Mouse (Mus musculus) CH12.LX (cell line): ENCODE results near the gene Arhgef10l. TPM values are rescaled to one million over a fixed set of nuclear protein-coding genes. Genes with fewer than 3 reads are reported as not detected.

ENCODE experiments used
- DNase-seq: peaks from one replicate; pipeline ENCODE4 v3.0.0-alpha.2; 2013; ENCODE audit errors: extremely low read depth
- H3K27ac ChIP-seq: 2 replicates; pipeline ENCODE4 v1.5.1; 2012; ENCODE audit warnings: low read depth, mild to moderate bottlenecking, control low read depth, moderate library complexity; ENCODE audit not compliant: insufficient read depth
- H3K27me3 ChIP-seq: replicated peaks from 2 replicates; pipeline ENCODE3; 2012; ENCODE audit warnings: inconsistent platforms
- H3K36me3 ChIP-seq, 2 experiments: replicated peaks in 1 of 2; 2 replicates each; pipeline versions ENCODE3 to v1.6.1; 2012; ENCODE audit warnings: inconsistent platforms in 1 of 2, low read length in 1 of 2, mild to moderate bottlenecking in 1 of 2, mixed read lengths in 1 of 2, moderate library complexity in 1 of 2; ENCODE audit not compliant: control insufficient read depth in 1 of 2, insufficient read depth in 1 of 2
- H3K4me1 ChIP-seq, 2 experiments: 2 replicates each; pipeline ENCODE4 v1.6.1; 2012; ENCODE audit warnings: inconsistent platforms in 1 of 2, moderate library complexity in 1 of 2; ENCODE audit not compliant: insufficient read depth in 2 of 2, control insufficient read depth in 1 of 2
- H3K4me2 ChIP-seq: 2 replicates; pipeline ENCODE4 v1.6.1; 2012; ENCODE audit warnings: low read depth, mild to moderate bottlenecking, control low read depth; ENCODE audit not compliant: poor library complexity, insufficient read depth, severe bottlenecking
- H3K4me3 ChIP-seq, 3 experiments: fragments of 150-350 bp in 1 of 3; sonication (generic) in 1 of 3; replicated peaks in 1 of 3; 2 replicates each; pipeline versions ENCODE3 to v1.5.1; 2011 to 2012; ENCODE audit warnings: low read depth in 2 of 3, low read length in 2 of 3, mild to moderate bottlenecking in 2 of 3, moderate library complexity in 2 of 3, control low read depth in 1 of 3, improper control_type of control experiment in 1 of 3, inconsistent platforms in 1 of 3, mixed read lengths in 1 of 3; ENCODE audit not compliant: poor library complexity in 1 of 3
- H3K79me2 ChIP-seq: replicated peaks from 2 replicates; pipeline ENCODE4 v1.6.1; 2012; ENCODE audit warnings: mild to moderate bottlenecking, moderate library complexity; ENCODE audit not compliant: control insufficient read depth, poor library complexity, insufficient read depth, severe bottlenecking; ENCODE audit errors: extremely low read depth
- H3K9ac ChIP-seq: 2 replicates; pipeline ENCODE4 v1.6.1; 2012; ENCODE audit warnings: low read depth, mild to moderate bottlenecking, control low read depth, moderate library complexity; ENCODE audit not compliant: insufficient read depth
- H3K9me3 ChIP-seq: replicated peaks from 2 replicates; pipeline ENCODE3; 2012; ENCODE audit warnings: low read length, inconsistent platforms, mixed read lengths
- BHLHE40 ChIP-seq: IDR thresholded peaks from 2 replicates; pipeline ENCODE4 v1.6.1; 2011; ENCODE audit warnings: mild to moderate bottlenecking, low read depth, low read length, improper control_type of control experiment
- CHD1 ChIP-seq: IDR thresholded peaks from 2 replicates; pipeline ENCODE4 v1.6.1; 2012; ENCODE audit warnings: low read depth, low read length, improper control_type of control experiment, inconsistent platforms
- CTCF ChIP-seq, 2 experiments: IDR thresholded peaks in 1 of 2; conservative IDR thresholded peaks in 1 of 2; 2 replicates each; pipeline ENCODE4 v1.5.1; 2011 to 2012; ENCODE audit warnings: low read depth in 2 of 2, low read length in 2 of 2, improper control_type of control experiment in 1 of 2, inconsistent platforms in 1 of 2, mild to moderate bottlenecking in 1 of 2, moderate library complexity in 1 of 2
- E2F4 ChIP-seq: IDR thresholded peaks from 2 replicates; pipeline ENCODE4 v1.6.1; 2011; ENCODE audit warnings: low read depth, low read length, improper control_type of control experiment; ENCODE audit not compliant: insufficient replicate concordance
- ELF1 ChIP-seq: IDR thresholded peaks from 2 replicates; pipeline ENCODE4 v1.6.1; 2014; ENCODE audit warnings: low read depth, mild to moderate bottlenecking, inconsistent platforms, low read length, improper control_type of control experiment
- EP300 ChIP-seq: IDR thresholded peaks from 2 replicates; pipeline ENCODE4 v1.6.1; 2011; ENCODE audit warnings: low read length, improper control_type of control experiment
- ETS1 ChIP-seq: conservative IDR thresholded peaks from 2 replicates; pipeline ENCODE4 v1.6.1; 2012; ENCODE audit warnings: low read depth, mild to moderate bottlenecking, inconsistent platforms, low read length, improper control_type of control experiment, moderate library complexity
- HCFC1 ChIP-seq: IDR thresholded peaks from 2 replicates; pipeline ENCODE4 v1.6.1; 2012; ENCODE audit warnings: low read depth, mild to moderate bottlenecking, inconsistent platforms, low read length, improper control_type of control experiment
- JUN ChIP-seq: IDR thresholded peaks from 2 replicates; pipeline ENCODE4 v1.6.1; 2011; ENCODE audit warnings: low read depth, mild to moderate bottlenecking, low read length, improper control_type of control experiment, moderate library complexity; ENCODE audit not compliant: insufficient read depth
- MAFK ChIP-seq: IDR thresholded peaks from 2 replicates; pipeline ENCODE4 v1.6.1; 2011; ENCODE audit warnings: low read length, improper control_type of control experiment; ENCODE audit not compliant: insufficient replicate concordance
- MAZ ChIP-seq: IDR thresholded peaks from 2 replicates; pipeline ENCODE4 v1.6.1; 2012; ENCODE audit warnings: low read depth, mild to moderate bottlenecking, inconsistent platforms, low read length, improper control_type of control experiment, moderate library complexity
- MEF2A ChIP-seq: IDR thresholded peaks from 2 replicates; pipeline ENCODE4 v1.6.1; 2014; ENCODE audit warnings: low read depth, mild to moderate bottlenecking, inconsistent platforms, low read length, improper control_type of control experiment, borderline replicate concordance
- MYC ChIP-seq: IDR thresholded peaks from 2 replicates; pipeline ENCODE4 v1.6.1; 2011; ENCODE audit warnings: low read depth, mild to moderate bottlenecking, improper control_type of control experiment, low read length
- NELFE ChIP-seq: IDR thresholded peaks from 2 replicates; pipeline ENCODE4 v1.6.1; 2011; ENCODE audit warnings: low read depth, low read length, improper control_type of control experiment
- NRF1 ChIP-seq: IDR thresholded peaks from 2 replicates; pipeline ENCODE4 v1.6.1; 2014; ENCODE audit warnings: low read depth, mild to moderate bottlenecking, inconsistent platforms, low read length, improper control_type of control experiment, moderate library complexity
- PAX5 ChIP-seq: IDR thresholded peaks from 2 replicates; pipeline ENCODE4 v1.6.1; 2012; ENCODE audit warnings: low read length, inconsistent platforms, mixed read lengths
- POLR2A ChIP-seq: IDR thresholded peaks from 2 replicates; pipeline ENCODE4 v1.6.1; 2011; ENCODE audit warnings: low read depth, mild to moderate bottlenecking, improper control_type of control experiment, low read length
- POLR2AphosphoS2 ChIP-seq: IDR thresholded peaks from 2 replicates; pipeline ENCODE4 v1.6.1; 2011; ENCODE audit warnings: low read depth, low read length, improper control_type of control experiment
- RCOR1 ChIP-seq: conservative IDR thresholded peaks from 2 replicates; pipeline ENCODE4 v1.6.1; 2012; ENCODE audit warnings: low read depth, mild to moderate bottlenecking, inconsistent platforms, low read length, improper control_type of control experiment
- SIN3A ChIP-seq: IDR thresholded peaks from 2 replicates; pipeline ENCODE4 v1.6.1; 2012; ENCODE audit warnings: low read length, improper control_type of control experiment, inconsistent platforms
- SMC3 ChIP-seq: IDR thresholded peaks from 2 replicates; pipeline ENCODE4 v1.6.1; 2011; ENCODE audit warnings: low read depth, low read length, improper control_type of control experiment
- TCF12 ChIP-seq: IDR thresholded peaks from 2 replicates; pipeline ENCODE4 v1.6.1; 2014; ENCODE audit warnings: low read depth, mild to moderate bottlenecking, inconsistent platforms, low read length, improper control_type of control experiment
- USF1 ChIP-seq: IDR thresholded peaks from 2 replicates; pipeline ENCODE4 v1.6.1; 2014; ENCODE audit warnings: low read depth, mild to moderate bottlenecking, inconsistent platforms, low read length, improper control_type of control experiment
- USF2 ChIP-seq: conservative IDR thresholded peaks from 2 replicates; pipeline ENCODE4 v1.6.1; 2011; ENCODE audit warnings: low read depth, low read length, improper control_type of control experiment
- ZC3H11A ChIP-seq: IDR thresholded peaks from 2 replicates; pipeline ENCODE4 v1.6.1; 2012; ENCODE audit warnings: low read depth, mild to moderate bottlenecking, inconsistent platforms, low read length, improper control_type of control experiment
- ZKSCAN1 ChIP-seq: IDR thresholded peaks from 2 replicates; pipeline ENCODE4 v1.6.1; 2012; ENCODE audit warnings: low read depth, inconsistent platforms, low read length, improper control_type of control experiment, borderline replicate concordance
- ZMIZ1 ChIP-seq: IDR thresholded peaks from 2 replicates; pipeline ENCODE4 v1.6.1; 2012; ENCODE audit warnings: low read depth, mild to moderate bottlenecking, inconsistent platforms, low read length, improper control_type of control experiment
- ZNF384 ChIP-seq: IDR thresholded peaks from 2 replicates; pipeline ENCODE4 v1.6.1; 2012; ENCODE audit warnings: low read depth, low read length, improper control_type of control experiment, inconsistent platforms
- dilution Hi-C: fragments of 300-500 bp; cut with MboI; formaldehyde crosslinking; loops from 2 replicates; pipeline ENCODE4 v1.14.3; 2020; ENCODE audit warnings: low sequenced_read_pairs; ENCODE audit not compliant: extremely low pct_unique_long_range_greater_than_20kb, extremely low pct_ligation_motif_present
- in situ Hi-C: fragments of 300-500 bp; cut with MboI; formaldehyde crosslinking; loops from 3 replicates; pipeline ENCODE4 v1.14.3; 2019; ENCODE audit warnings: low sequenced_read_pairs, low pct_ligation_motif_present, low pct_unique_long_range_greater_than_20kb, mixed read lengths
- polyA plus RNA-seq: library from polyadenylated mRNA; unstranded; fragments of >175 nt; gene quantifications from 2 replicates; pipeline ENCODE4 v1.2.1, GENCODE M21; 2012; ENCODE audit warnings: low read depth; ENCODE audit not compliant: insufficient read length
- total RNA-seq, 2 experiments: library from RNA; depleted of rRNA; stranded (reverse); fragments of 300-350 nt in 1 of 2; fragments of >200 nt in 1 of 2; gene quantifications; 2 replicates each; pipeline ENCODE4 v1.2.3; 2012 to 2014

Gene Arhgef10l
- total and polyA plus RNA-seq, 3 experiments: 4.5 to 15.8 (median 10.2) TPM

- H3K9me3 ChIP-seq: no peaks in the 10 kb centered on the region
- DNase-seq: peak; percentile 51
- H3K4me3 ChIP-seq: peak overlapping the region; percentile 63 to 95 (median 81)
- peak overlapping the region; percentile 92 for H3K9ac ChIP-seq
- dilution Hi-C loops (no loop called here), in situ Hi-C loops (no loop called here)
- TF ChIP-seq TCF12: 0 out of 2 replicates have a peak, but pooled peaks have one; percentile 21
- TF ChIP-seq USF2: no peak
- peak; percentile 96 for TF ChIP-seq ZNF384
- TF ChIP-seq RCOR1: 0 out of 2 replicates have a peak, but pooled peaks have one; percentile 33
- no peak for TF ChIP-seq NELFE
- 0 out of 2 replicates have a peak, but pooled peaks have one; percentile 12 for TF ChIP-seq MYC
- 0 out of 2 replicates have a peak, but pooled peaks have one; percentile 6 for TF ChIP-seq ETS1
- H3K36me3 ChIP-seq: peaks cover 29 to 40% of the 10 kb centered on the region in 2 experiments
- no peak overlapping the region for H3K4me2 ChIP-seq
- peaks cover 52% of the 10 kb centered on the region for H3K79me2 ChIP-seq
- H3K27me3 ChIP-seq: no peaks in the 10 kb centered on the region
- H3K27ac ChIP-seq: peak overlapping the region; percentile 54
- peaks cover 18 to 54% of the 10 kb centered on the region in 2 experiments for H3K4me1 ChIP-seq
Measured at GRCm38 (mm10) chr4:140701716-140702561, 36.1 kb upstream of the Arhgef10l start.

- in situ Hi-C loops (no loop called here), dilution Hi-C loops (no loop called here)
- peaks cover 21 to 33% of the 10 kb centered on the region in 2 experiments for H3K36me3 ChIP-seq
- H3K4me2 ChIP-seq: peak overlapping the region; percentile 66
- peaks cover 18 to 53% of the 10 kb centered on the region in 2 experiments for H3K4me1 ChIP-seq
- peak overlapping the region; percentile 63 to 95 (median 81) for H3K4me3 ChIP-seq
- H3K79me2 ChIP-seq: peaks cover 44% of the 10 kb centered on the region
- H3K27me3 ChIP-seq: no peaks in the 10 kb centered on the region
- peak overlapping the region; percentile 92 for H3K9ac ChIP-seq
- peak overlapping the region; percentile 99 for H3K27ac ChIP-seq
- peak; percentile 75 for DNase-seq
- no peaks in the 10 kb centered on the region for H3K9me3 ChIP-seq
- TF ChIP-seq RCOR1 (no peak), ELF1 (no peak; the same call in 1 of the 2 replicates), CTCF (conservative IDR thresholded peaks at IDR 0.05 in 1 of 2, IDR thresholded peaks at IDR 0.05 in 1 of 2; ENCODE audit: low read depth in 2 of 2, low read length in 2 of 2) (peak in 1 of 2 experiments; percentile 55; a peak in 1 of 4 replicates), ZMIZ1 (peak; percentile 69; the same call in 1 of the 2 replicates), JUN (no peak), MAFK (no peak), POLR2A (peak; percentile 76), CHD1 (peak; percentile 95), MAZ (no peak), ZNF384 (no peak), USF2 (no peak), ETS1 (0 out of 2 replicates have a peak, but pooled peaks have one; percentile 29), USF1 (no peak), EP300 (no peak), BHLHE40 (peak; percentile 88), MEF2A (peak; percentile 62), ZC3H11A (no peak), PAX5 (no peak), SMC3 (no peak), HCFC1 (0 out of 2 replicates have a peak, but pooled peaks have one; percentile 29), SIN3A (peak; percentile 80), MYC (0 out of 2 replicates have a peak, but pooled peaks have one; percentile 6), POLR2AphosphoS2 (no peak), ZKSCAN1 (no peak), E2F4 (no peak), NRF1 (peak; percentile 71)
Measured at GRCm38 (mm10) chr4:140701049-140701715, 35.4 kb upstream of the Arhgef10l start.
